Mouse (Mus musculus): ENCODE results near the gene Setd7. TPM values are rescaled to one million over a fixed set of nuclear protein-coding genes. Genes with fewer than 3 reads are reported as not detected.

Setd7 gene
- polyA plus RNA-seq, 1 experiment from 2014 or later: 2.7 TPM

DNA sequence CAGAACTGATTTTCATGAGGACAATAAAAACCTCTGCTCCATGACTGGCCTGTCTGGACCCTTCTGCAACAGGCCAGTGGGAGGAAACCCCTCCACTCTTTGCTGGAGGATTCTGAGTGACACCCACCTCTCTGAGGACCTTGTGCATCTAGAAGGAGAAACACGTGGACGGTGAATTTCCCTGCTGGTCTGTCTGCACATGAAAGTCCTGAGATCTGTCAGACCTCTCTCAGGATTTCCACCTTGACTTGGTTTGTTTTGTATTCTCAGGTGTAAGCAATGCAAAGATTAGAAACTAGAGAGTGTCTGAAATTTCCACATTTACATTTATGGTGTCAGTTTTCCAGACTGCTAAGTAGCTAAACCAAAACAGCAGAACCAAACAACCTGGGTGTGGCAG is 8.5 kb downstream of the Setd7 start:
- H3K9me3 ChIP-seq (ENCODE audit: control insufficient read depth, low read length): no peaks in the 10 kb centered on the region
- WGBS: 78% methylated on average over 2 of the region's 2 CpGs
- H3K4me3 ChIP-seq (ENCODE audit: low read length): no peak overlapping the region
- no peak overlapping the region for H3K4me2 ChIP-seq (ENCODE audit: low read length)
- no peaks in the 10 kb centered on the region for H3K27me3 ChIP-seq (replicated peaks; ENCODE audit: control insufficient read depth, insufficient read depth, low read length)
- no peak overlapping the region for H3K27ac ChIP-seq (ENCODE audit: low read depth, low read length)
- peaks cover 7% of the 10 kb centered on the region for H3K4me1 ChIP-seq (ENCODE audit: control insufficient read depth, insufficient read depth, low read depth, low read length)
- H3K36me3 ChIP-seq (ENCODE audit: control insufficient read depth, insufficient read depth, low read length): peaks cover 12% of the 10 kb centered on the region
- ATAC-seq: no peak
- H3K9ac ChIP-seq (ENCODE audit: low read depth, low read length): no peak overlapping the region

DNA sequence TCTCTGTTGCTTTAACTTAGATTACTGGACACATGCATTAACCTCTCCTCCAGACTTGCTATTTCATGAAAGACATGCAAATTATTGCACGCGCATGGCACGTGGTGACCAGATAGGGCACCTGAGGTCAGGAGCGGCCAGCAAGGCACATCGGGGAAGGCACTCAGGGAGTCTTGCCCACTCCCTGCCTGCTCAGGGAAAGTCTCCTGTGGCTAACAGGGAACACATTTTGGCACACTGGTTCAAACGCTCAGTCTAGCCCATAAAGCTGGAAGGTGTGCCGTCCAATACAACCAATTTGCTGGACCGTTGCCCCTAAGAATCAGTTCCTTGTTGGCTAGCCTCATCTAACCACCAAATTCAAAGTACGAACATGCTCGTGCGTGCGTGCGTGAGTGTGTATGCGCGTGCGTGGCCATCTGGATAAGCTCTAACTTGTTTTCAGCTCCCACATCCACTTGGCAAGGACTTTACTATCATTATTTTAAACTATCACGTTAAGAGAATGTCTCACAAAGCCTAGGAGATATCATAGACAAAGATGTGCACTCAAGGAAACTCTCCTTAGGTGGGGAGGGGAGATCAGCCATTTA is 11.6 kb downstream of the Setd7 start:
- 89% methylated on average over 17 of the region's 17 CpGs for WGBS
- Histone ChIP-seq H3K36me3 (ENCODE audit: control insufficient read depth, insufficient read depth, low read length) (peaks cover 12% of the 10 kb centered on the region), H3K4me3 (ENCODE audit: low read length) (no peak overlapping the region), H3K4me1 (ENCODE audit: control insufficient read depth, insufficient read depth, low read depth, low read length) (peaks cover 11% of the 10 kb centered on the region), H3K9me3 (ENCODE audit: control insufficient read depth, low read length) (no peaks in the 10 kb centered on the region), H3K4me2 (ENCODE audit: low read length) (no peak overlapping the region), H3K9ac (ENCODE audit: low read depth, low read length) (no peak overlapping the region), H3K27me3 (replicated peaks; ENCODE audit: control insufficient read depth, insufficient read depth, low read length) (no peaks in the 10 kb centered on the region), H3K27ac (ENCODE audit: low read depth, low read length) (no peak overlapping the region)
- no peak for ATAC-seq

DNA sequence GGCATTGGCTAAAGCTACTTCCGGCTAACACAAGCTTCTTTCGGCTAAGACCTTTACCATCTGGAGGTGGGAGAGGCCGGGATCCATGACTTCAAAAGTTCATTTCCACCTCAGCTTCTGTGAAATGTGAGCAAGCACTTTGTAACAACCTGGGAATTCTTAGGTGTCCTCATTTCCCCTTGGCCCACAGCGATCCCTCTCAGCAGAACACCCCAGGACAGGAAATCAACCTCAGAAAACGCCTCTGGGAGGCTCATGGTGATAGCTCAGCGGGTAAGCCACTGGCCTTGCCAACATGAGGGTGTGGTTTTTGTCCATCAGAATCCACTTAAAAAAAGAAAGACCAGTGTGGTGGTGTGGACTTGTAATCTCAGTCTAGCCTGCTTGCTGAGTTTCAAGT is 13.1 kb downstream of the Setd7 start:
- no peak overlapping the region for H3K9ac ChIP-seq (ENCODE audit: low read depth, low read length)
- peaks cover 6% of the 10 kb centered on the region for H3K4me1 ChIP-seq (ENCODE audit: control insufficient read depth, insufficient read depth, low read depth, low read length)
- 82% methylated on average over 6 of the region's 6 CpGs for WGBS
- H3K27me3 ChIP-seq (replicated peaks; ENCODE audit: control insufficient read depth, insufficient read depth, low read length): no peaks in the 10 kb centered on the region
- no peak overlapping the region for H3K27ac ChIP-seq (ENCODE audit: low read depth, low read length)
- no peak for ATAC-seq
- H3K9me3 ChIP-seq (ENCODE audit: control insufficient read depth, low read length): no peaks in the 10 kb centered on the region
- H3K36me3 ChIP-seq (ENCODE audit: control insufficient read depth, insufficient read depth, low read length): peaks cover 12% of the 10 kb centered on the region
- no peak overlapping the region for H3K4me3 ChIP-seq (ENCODE audit: low read length)
- no peak overlapping the region for H3K4me2 ChIP-seq (ENCODE audit: low read length)

DNA sequence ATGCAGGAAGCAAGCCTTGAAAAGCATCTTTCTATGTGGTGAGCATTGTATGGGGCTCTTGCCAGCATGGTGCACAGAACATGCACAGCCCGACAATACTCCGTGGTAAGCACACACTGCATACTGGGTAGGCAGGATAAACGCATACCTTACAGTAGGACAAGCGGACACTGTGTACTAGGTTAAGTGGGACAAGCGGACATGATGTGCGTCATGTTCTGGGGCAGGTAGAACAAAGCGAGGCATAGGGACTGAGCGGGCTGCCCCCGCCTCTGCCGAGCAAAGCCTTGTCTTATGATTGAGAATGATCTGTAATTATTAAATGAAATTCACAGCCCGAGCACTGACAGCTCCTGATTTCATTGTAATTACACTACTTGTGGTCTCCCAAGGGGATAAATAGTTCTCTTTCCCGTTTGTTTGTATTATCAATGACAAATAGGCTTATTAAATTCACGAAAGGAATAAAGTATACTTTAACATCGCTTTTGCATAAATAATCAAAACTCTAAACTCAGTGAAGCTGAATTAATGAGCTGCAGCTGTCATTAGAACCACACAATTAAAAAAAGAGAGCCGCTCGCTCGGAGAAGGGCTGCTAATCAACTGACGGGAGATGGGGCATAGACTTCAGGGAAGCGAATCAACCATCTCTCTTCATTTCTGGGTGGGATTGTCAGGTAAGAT is 16.1 kb downstream of the Setd7 start:
- Histone ChIP-seq H3K4me2 (ENCODE audit: low read length) (peak overlapping the region; percentile 15; the same call in 1 of the 2 replicates), H3K9me3 (ENCODE audit: control insufficient read depth, low read length) (no peaks in the 10 kb centered on the region), H3K36me3 (ENCODE audit: control insufficient read depth, insufficient read depth, low read length) (peaks cover 19% of the 10 kb centered on the region), H3K27me3 (replicated peaks; ENCODE audit: control insufficient read depth, insufficient read depth, low read length) (no peaks in the 10 kb centered on the region), H3K9ac (ENCODE audit: low read depth, low read length) (no peak overlapping the region), H3K4me3 (ENCODE audit: low read length) (no peak overlapping the region), H3K4me1 (ENCODE audit: control insufficient read depth, insufficient read depth, low read depth, low read length) (peaks cover 4% of the 10 kb centered on the region; the same call in 1 of the 2 replicates), H3K27ac (ENCODE audit: low read depth, low read length) (no peak overlapping the region)
- ATAC-seq: peak; percentile 62
- WGBS: 51% methylated on average over 19 of the region's 19 CpGs

DNA sequence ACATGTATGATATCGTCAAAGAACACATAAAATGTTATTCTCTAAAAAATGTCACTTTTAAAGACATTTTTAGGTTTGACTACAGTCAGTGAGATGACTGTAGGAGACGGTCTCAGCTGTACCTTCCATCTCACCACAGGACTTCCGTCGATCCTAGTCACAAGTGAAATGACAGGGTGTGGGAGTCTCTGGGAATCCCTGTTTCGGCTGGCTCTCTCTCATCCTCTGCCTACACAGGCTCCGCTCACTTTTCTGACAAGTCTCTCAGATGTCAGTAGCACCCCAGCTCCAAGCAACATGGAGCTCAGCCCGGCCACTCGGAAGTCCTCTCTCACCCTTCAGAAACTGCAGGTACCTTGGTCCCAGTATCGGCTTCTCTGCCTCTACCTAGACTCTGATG is 20.0 kb downstream of the Setd7 start:
- H3K27ac ChIP-seq (ENCODE audit: low read depth, low read length): no peak overlapping the region
- no peak for ATAC-seq
- no peaks in the 10 kb centered on the region for H3K9me3 ChIP-seq (ENCODE audit: control insufficient read depth, low read length)
- WGBS: 95% methylated on average over 9 of the region's 9 CpGs
- H3K4me2 ChIP-seq (ENCODE audit: low read length): no peak overlapping the region
- no peak overlapping the region for H3K9ac ChIP-seq (ENCODE audit: low read depth, low read length)
- peaks cover 4% of the 10 kb centered on the region; the same call in 1 of the 2 replicates for H3K4me1 ChIP-seq (ENCODE audit: control insufficient read depth, insufficient read depth, low read depth, low read length)
- H3K36me3 ChIP-seq (ENCODE audit: control insufficient read depth, insufficient read depth, low read length): peaks cover 34% of the 10 kb centered on the region
- no peak overlapping the region for H3K4me3 ChIP-seq (ENCODE audit: low read length)
- no peaks in the 10 kb centered on the region for H3K27me3 ChIP-seq (replicated peaks; ENCODE audit: control insufficient read depth, insufficient read depth, low read length)

DNA sequence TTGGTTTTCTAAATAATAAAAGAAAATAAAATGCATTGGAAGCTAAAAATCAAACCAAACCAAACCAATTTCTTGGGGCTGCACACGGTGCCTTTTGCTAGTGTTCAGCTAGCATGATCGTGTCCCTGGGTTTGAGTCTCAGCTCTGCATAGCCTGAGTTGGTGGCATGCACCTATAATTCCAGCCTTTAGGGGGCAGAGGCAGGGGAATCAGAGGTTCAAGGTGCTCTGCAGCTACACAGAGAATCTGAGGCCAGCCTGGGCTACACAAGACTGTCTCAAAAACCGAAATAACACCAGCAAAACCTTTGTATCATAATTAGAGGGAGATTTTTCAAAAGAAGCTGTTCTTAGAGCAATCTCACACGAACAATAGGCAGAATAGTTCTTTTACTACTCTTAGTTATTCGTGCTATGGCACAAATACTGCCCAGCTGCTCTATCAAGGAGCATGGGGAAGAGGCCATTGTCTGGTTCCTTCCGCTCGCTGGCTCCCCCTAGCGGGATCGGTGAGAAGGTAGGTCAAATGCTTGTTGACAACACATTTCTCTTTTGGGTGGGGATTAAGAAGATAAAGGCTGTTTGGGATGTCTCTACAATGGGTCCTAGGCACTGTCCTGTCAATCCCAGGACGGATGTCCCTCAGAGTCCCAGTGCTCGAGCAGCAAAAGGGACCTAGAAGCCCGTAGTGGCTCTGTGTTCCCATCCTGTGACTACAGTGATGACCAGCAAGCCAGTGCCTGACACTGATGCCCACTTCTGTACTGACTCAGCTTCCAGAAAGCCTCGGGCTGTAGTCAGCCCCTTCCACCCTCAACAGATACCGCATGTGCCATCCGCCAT is 20.9 kb downstream of the Setd7 start:
- H3K4me3 ChIP-seq (ENCODE audit: low read length): no peak overlapping the region

DNA sequence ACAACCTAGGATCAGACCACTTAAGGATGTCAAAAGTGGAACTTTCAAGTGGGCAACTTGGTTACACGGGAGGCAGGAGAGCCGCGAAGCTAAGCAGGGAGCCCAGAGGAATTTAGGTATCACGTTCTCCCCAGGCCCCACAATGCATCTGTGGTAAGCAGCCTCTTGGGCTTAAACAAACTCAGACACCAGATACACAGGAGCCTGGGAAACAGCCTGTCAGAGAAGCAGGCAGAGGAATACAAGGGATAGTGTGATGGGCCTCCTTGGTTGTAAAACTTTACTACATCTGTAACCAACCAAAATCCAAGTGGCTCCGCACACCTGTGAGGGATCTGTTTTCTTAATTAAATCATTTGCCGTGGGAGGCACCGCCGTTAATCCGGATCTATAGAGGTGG is 26.7 kb downstream of the Setd7 start:
- H3K4me2 ChIP-seq (ENCODE audit: low read length): no peak overlapping the region
- no peak for ATAC-seq
- no peak overlapping the region for H3K27ac ChIP-seq (ENCODE audit: low read depth, low read length)
- peaks cover 45% of the 10 kb centered on the region for H3K36me3 ChIP-seq (ENCODE audit: control insufficient read depth, insufficient read depth, low read length)
- H3K9ac ChIP-seq (ENCODE audit: low read depth, low read length): no peak overlapping the region
- peaks cover 13% of the 10 kb centered on the region for H3K4me1 ChIP-seq (ENCODE audit: control insufficient read depth, insufficient read depth, low read depth, low read length)
- WGBS: 90% methylated on average over 9 of the region's 9 CpGs
- no peaks in the 10 kb centered on the region for H3K9me3 ChIP-seq (ENCODE audit: control insufficient read depth, low read length)
- H3K27me3 ChIP-seq (replicated peaks; ENCODE audit: control insufficient read depth, insufficient read depth, low read length): no peaks in the 10 kb centered on the region
- no peak overlapping the region for H3K4me3 ChIP-seq (ENCODE audit: low read length)

More for the DNA sequence above, 20.9 kb downstream of the Setd7 start:
- no peaks in the 10 kb centered on the region for H3K9me3 ChIP-seq (ENCODE audit: control insufficient read depth, low read length)
- H3K27ac ChIP-seq (ENCODE audit: low read depth, low read length): no peak overlapping the region
- no peak overlapping the region for H3K9ac ChIP-seq (ENCODE audit: low read depth, low read length)
- whole genome bisulfite sequencing: 56% methylated on average over 15 of the region's 15 CpGs
- no peaks in the 10 kb centered on the region for H3K27me3 ChIP-seq (replicated peaks; ENCODE audit: control insufficient read depth, insufficient read depth, low read length)
- ATAC-seq: peak; percentile 60; the same call in 1 of the 2 replicates
- peaks cover 36% of the 10 kb centered on the region for H3K36me3 ChIP-seq (ENCODE audit: control insufficient read depth, insufficient read depth, low read length)
- H3K4me1 ChIP-seq (ENCODE audit: control insufficient read depth, insufficient read depth, low read depth, low read length): peaks cover 4% of the 10 kb centered on the region; the same call in 1 of the 2 replicates
- H3K4me2 ChIP-seq (ENCODE audit: low read length): no peak overlapping the region

DNA sequence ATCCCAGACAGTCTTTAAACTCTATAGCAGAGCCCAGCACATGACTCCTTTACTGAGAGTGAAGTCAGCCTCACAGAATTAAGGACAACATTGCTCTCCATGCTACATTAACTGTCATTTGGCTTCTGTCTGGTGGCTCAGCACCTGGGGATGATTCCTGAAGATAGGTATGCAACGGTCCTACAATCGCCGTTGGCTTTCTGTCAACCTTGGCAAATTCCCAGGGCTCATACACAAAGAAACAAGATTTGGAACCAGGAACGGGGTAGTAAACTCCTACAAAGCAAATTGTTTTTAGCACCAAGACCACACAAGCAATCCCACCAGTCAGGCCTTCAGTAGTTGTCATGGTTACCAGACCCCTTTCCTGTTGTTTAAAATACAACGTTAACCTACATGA is 27.1 kb downstream of the Setd7 start:
- Histone ChIP-seq H3K9me3 (ENCODE audit: control insufficient read depth, low read length) (no peaks in the 10 kb centered on the region), H3K27ac (ENCODE audit: low read depth, low read length) (no peak overlapping the region), H3K27me3 (replicated peaks; ENCODE audit: control insufficient read depth, insufficient read depth, low read length) (no peaks in the 10 kb centered on the region), H3K9ac (ENCODE audit: low read depth, low read length) (no peak overlapping the region), H3K36me3 (ENCODE audit: control insufficient read depth, insufficient read depth, low read length) (peaks cover 42% of the 10 kb centered on the region), H3K4me2 (ENCODE audit: low read length) (no peak overlapping the region), H3K4me1 (ENCODE audit: control insufficient read depth, insufficient read depth, low read depth, low read length) (peaks cover 13% of the 10 kb centered on the region), H3K4me3 (ENCODE audit: low read length) (no peak overlapping the region)
- WGBS: 65% methylated on average over 5 of the region's 5 CpGs
- no peak for ATAC-seq

DNA sequence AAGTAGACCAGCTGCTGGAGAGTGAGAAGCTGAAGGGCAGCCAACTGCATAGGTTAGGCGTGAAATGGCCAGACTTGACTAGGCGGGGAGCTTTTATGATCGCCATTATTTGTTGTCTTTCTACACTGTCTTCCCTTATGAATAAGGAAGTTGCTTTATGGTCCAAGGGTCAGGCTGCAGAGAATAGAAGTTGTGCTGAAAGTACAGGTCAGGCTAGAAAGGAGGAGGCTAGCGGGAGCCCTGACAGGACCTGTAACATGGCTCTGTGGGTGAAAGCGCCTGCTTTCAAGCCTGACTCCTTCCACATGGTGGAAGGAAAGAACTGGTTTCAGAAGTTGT is 28.4 kb downstream of the Setd7 start:
- H3K4me3 ChIP-seq (ENCODE audit: low read length): no peak overlapping the region
- 0 out of 2 replicates have a peak overlapping the region, but pooled peaks have one; percentile 16 for H3K4me2 ChIP-seq (ENCODE audit: low read length)
- H3K9ac ChIP-seq (ENCODE audit: low read depth, low read length): no peak overlapping the region
- WGBS: 71% methylated on average over 5 of the region's 5 CpGs
- H3K4me1 ChIP-seq (ENCODE audit: control insufficient read depth, insufficient read depth, low read depth, low read length): peaks cover 13% of the 10 kb centered on the region
- peaks cover 36% of the 10 kb centered on the region for H3K36me3 ChIP-seq (ENCODE audit: control insufficient read depth, insufficient read depth, low read length)
- no peak for ATAC-seq
- no peaks in the 10 kb centered on the region for H3K27me3 ChIP-seq (replicated peaks; ENCODE audit: control insufficient read depth, insufficient read depth, low read length)
- no peaks in the 10 kb centered on the region for H3K9me3 ChIP-seq (ENCODE audit: control insufficient read depth, low read length)
- peak overlapping the region; percentile 61 for H3K27ac ChIP-seq (ENCODE audit: low read depth, low read length)

Measured in hindbrain, embryonic 16.5 days (tissue).